Mouse (Mus musculus): ENCODE measurements around the gene Pigm. TPM values are rescaled to one million over a fixed set of nuclear protein-coding genes. Genes with fewer than 3 reads are reported as not detected.

Pigm gene
- polyA plus RNA-seq, 1 experiment from 2014 or later: 12.3 TPM

GRCm38 (mm10) chr1:172390769-172391168 is 14.4 kb downstream of the Pigm start:
- ATAC-seq (replicated peaks; ENCODE audit: insufficient number of reproducible peaks, low FRiP score, low TSS enrichment, low read depth): no peak
- no peaks in the 10 kb centered on the region for H3K4me1 ChIP-seq (ENCODE audit: control insufficient read depth, insufficient read depth, low read length)
- 72% methylated on average over 1 of the region's 1 CpGs for WGBS

DNA sequence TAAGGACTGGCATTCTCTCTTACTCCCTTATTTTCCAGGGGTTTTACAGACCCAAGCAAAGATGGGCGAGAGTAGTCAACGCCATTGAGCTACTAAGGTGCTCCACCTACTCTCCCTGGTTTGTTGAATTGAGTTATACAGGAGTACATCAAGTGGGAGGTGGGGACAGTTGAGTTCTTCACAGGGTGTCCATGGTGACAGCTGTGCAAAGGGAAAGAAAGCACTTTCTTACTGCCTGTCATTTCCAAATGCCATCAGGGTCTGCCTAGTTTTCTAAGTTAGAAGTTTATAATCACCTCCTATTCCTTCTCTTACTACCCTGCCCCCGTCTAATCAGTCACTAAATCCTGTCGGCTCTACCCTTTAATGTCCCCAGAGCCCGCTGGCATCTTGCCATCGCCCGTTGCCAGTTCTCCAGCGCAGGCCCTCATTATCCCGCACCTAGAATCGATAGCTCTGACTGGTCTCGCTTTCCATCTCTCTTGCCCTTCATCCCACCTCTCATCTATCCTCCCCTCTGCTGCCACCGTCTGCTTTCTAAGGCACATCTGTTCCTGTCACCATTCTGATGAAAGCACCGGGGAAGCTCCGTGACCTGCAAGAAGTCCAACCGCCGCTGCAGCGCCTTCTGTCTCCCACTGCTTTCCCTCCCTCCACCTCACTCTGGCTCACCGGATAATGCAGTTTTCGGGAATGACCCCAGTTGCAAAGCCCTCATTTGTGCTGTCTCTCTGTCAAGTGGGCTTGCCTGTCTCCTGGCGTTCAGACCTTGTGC is 15.6 kb downstream of the Pigm start:
- H3K36me3 ChIP-seq (replicated peaks; ENCODE audit: control insufficient read depth, insufficient read depth, low read depth, low read length): no peaks in the 10 kb centered on the region
- H3K4me2 ChIP-seq (ENCODE audit: low read depth, low read length): peak overlapping the region; percentile 13; the same call in 1 of the 2 replicates
- ATAC-seq (replicated peaks; ENCODE audit: insufficient number of reproducible peaks, low FRiP score, low TSS enrichment, low read depth) (no peak), DNase-seq (ENCODE audit: low spot score) (no peak)
- no peaks in the 10 kb centered on the region for H3K4me1 ChIP-seq (ENCODE audit: control insufficient read depth, insufficient read depth, low read length)
- WGBS: 33% methylated on average over 20 of the region's 20 CpGs
- H3K9ac ChIP-seq (replicated peaks; ENCODE audit: low read length): peak overlapping the region; percentile 13; the same call in 1 of the 2 replicates
- H3K27me3 ChIP-seq (ENCODE audit: control insufficient read depth, insufficient read depth, low read length): no peaks in the 10 kb centered on the region
- no peaks in the 10 kb centered on the region for H3K9me3 ChIP-seq (replicated peaks; ENCODE audit: control insufficient read depth, low read length)
- no peak overlapping the region for H3K27ac ChIP-seq (replicated peaks; ENCODE audit: low read depth, low read length)
- H3K4me3 ChIP-seq (ENCODE audit: low read depth, low read length): no peak overlapping the region

More at GRCm38 (mm10) chr1:172390769-172391168, 14.4 kb downstream of the Pigm start:
- no peak overlapping the region for H3K27ac ChIP-seq (replicated peaks; ENCODE audit: low read depth, low read length)
- H3K4me3 ChIP-seq (ENCODE audit: low read depth, low read length): no peak overlapping the region
- no peaks in the 10 kb centered on the region for H3K36me3 ChIP-seq (replicated peaks; ENCODE audit: control insufficient read depth, insufficient read depth, low read depth, low read length)
- DNase-seq (ENCODE audit: low spot score): no peak
- H3K27me3 ChIP-seq (ENCODE audit: control insufficient read depth, insufficient read depth, low read length): no peaks in the 10 kb centered on the region
- H3K9me3 ChIP-seq (replicated peaks; ENCODE audit: control insufficient read depth, low read length): no peaks in the 10 kb centered on the region
- H3K9ac ChIP-seq (replicated peaks; ENCODE audit: low read length): no peak overlapping the region
- H3K4me2 ChIP-seq (ENCODE audit: low read depth, low read length): no peak overlapping the region

DNA sequence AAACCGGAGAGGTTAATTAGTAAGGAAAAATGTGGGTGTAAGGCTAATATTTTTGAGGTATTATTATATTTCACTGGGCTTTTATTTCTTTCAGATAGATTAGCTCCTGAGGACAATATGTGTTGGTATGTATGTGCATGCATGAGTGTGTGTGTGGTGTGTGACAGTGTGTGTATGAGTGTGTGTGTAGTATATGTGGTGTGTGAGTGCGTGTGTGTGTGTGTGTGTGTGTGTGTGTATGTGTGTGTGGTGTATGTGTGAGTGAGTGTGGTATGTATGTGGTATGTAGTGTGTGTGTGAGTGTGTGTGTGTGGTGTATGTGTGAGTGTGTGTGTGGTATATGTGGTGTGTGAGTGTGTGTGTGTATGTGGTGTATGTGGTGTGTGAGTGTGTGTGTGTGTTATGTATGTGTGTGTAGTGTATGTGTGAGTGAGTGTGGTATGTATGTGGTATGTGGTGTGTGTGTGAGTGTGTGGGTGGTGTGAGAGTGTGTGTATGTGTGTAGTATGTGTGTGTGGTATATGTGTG is 16.4 kb downstream of the Pigm start:
- no peak for DNase-seq (ENCODE audit: low spot score)
- Histone ChIP-seq H3K9me3 (replicated peaks; ENCODE audit: control insufficient read depth, low read length) (no peaks in the 10 kb centered on the region), H3K9ac (replicated peaks; ENCODE audit: low read length) (no peak overlapping the region), H3K36me3 (replicated peaks; ENCODE audit: control insufficient read depth, insufficient read depth, low read depth, low read length) (no peaks in the 10 kb centered on the region), H3K27ac (replicated peaks; ENCODE audit: low read depth, low read length) (no peak overlapping the region), H3K4me1 (ENCODE audit: control insufficient read depth, insufficient read depth, low read length) (no peaks in the 10 kb centered on the region), H3K4me3 (ENCODE audit: low read depth, low read length) (no peak overlapping the region), H3K27me3 (ENCODE audit: control insufficient read depth, insufficient read depth, low read length) (no peaks in the 10 kb centered on the region), H3K4me2 (ENCODE audit: low read depth, low read length) (no peak overlapping the region)
- peak; percentile 21; the same call in 1 of the 2 replicates for ATAC-seq (replicated peaks; ENCODE audit: insufficient number of reproducible peaks, low FRiP score, low TSS enrichment, low read depth)
- WGBS: 85% methylated on average over 2 of the region's 2 CpGs

GRCm38 (mm10) chr1:172393739-172394138 is 17.4 kb downstream of the Pigm start:
- Histone ChIP-seq H3K4me2 (ENCODE audit: low read depth, low read length) (no peak overlapping the region), H3K4me3 (ENCODE audit: low read depth, low read length) (no peak overlapping the region), H3K27ac (replicated peaks; ENCODE audit: low read depth, low read length) (no peak overlapping the region), H3K36me3 (replicated peaks; ENCODE audit: control insufficient read depth, insufficient read depth, low read depth, low read length) (no peaks in the 10 kb centered on the region), H3K9ac (replicated peaks; ENCODE audit: low read length) (no peak overlapping the region), H3K4me1 (ENCODE audit: control insufficient read depth, insufficient read depth, low read length) (no peaks in the 10 kb centered on the region), H3K27me3 (ENCODE audit: control insufficient read depth, insufficient read depth, low read length) (no peaks in the 10 kb centered on the region), H3K9me3 (replicated peaks; ENCODE audit: control insufficient read depth, low read length) (no peaks in the 10 kb centered on the region)
- DNase-seq (ENCODE audit: low spot score) (no peak), ATAC-seq (replicated peaks; ENCODE audit: insufficient number of reproducible peaks, low FRiP score, low TSS enrichment, low read depth) (no peak)
- 72% methylated on average over 8 of the region's 8 CpGs for WGBS

GRCm38 (mm10) chr1:172396996-172397752 is 20.8 kb downstream of the Pigm start:
- Histone ChIP-seq H3K9me3 (replicated peaks; ENCODE audit: control insufficient read depth, low read length) (no peaks in the 10 kb centered on the region), H3K4me2 (ENCODE audit: low read depth, low read length) (no peak overlapping the region), H3K36me3 (replicated peaks; ENCODE audit: control insufficient read depth, insufficient read depth, low read depth, low read length) (no peaks in the 10 kb centered on the region), H3K27ac (replicated peaks; ENCODE audit: low read depth, low read length) (no peak overlapping the region), H3K27me3 (ENCODE audit: control insufficient read depth, insufficient read depth, low read length) (no peaks in the 10 kb centered on the region), H3K9ac (replicated peaks; ENCODE audit: low read length) (no peak overlapping the region), H3K4me3 (ENCODE audit: low read depth, low read length) (no peak overlapping the region), H3K4me1 (ENCODE audit: control insufficient read depth, insufficient read depth, low read length) (no peaks in the 10 kb centered on the region)
- WGBS: 50% methylated on average over 9 of the region's 9 CpGs
- DNase-seq (ENCODE audit: low spot score): no peak
- no peak for ATAC-seq (replicated peaks; ENCODE audit: insufficient number of reproducible peaks, low FRiP score, low TSS enrichment, low read depth)

DNA sequence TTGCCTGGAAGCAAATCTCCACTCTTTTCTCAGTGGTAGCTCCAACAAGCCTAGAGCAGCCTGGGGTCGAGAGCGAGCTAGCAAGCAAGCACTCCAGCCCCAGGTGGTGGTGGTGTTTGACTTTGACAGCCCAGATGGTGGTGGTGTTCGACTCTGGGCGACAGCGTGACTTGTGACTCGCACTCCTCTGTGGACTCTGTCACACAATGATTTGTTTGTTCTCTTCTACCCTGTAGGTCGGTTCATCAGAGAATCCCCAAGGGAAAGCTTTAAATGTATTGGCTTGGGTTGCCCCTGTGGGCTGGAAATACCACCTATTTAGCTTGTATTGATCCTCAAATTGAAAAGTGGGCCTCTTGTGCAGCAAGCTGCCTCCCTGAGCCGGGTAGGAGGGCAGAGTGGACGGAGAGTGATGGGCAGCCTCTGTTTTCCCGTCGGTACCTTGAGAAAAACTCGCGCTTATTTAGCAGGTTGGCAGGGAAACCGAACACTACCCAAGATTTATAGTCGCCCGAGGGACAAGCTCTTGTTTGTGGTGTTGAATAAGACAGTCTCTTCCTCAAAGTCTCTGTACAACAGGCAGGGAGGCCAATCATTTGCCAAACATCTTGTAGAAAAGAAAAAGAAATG is 29.8 kb downstream of the Pigm start:
- Histone ChIP-seq H3K36me3 (replicated peaks; ENCODE audit: control insufficient read depth, insufficient read depth, low read depth, low read length) (no peaks in the 10 kb centered on the region), H3K9me3 (replicated peaks; ENCODE audit: control insufficient read depth, low read length) (no peaks in the 10 kb centered on the region), H3K9ac (replicated peaks; ENCODE audit: low read length) (no peak overlapping the region), H3K4me2 (ENCODE audit: low read depth, low read length) (no peak overlapping the region), H3K27me3 (ENCODE audit: control insufficient read depth, insufficient read depth, low read length) (no peaks in the 10 kb centered on the region), H3K4me1 (ENCODE audit: control insufficient read depth, insufficient read depth, low read length) (no peaks in the 10 kb centered on the region), H3K4me3 (ENCODE audit: low read depth, low read length) (no peak overlapping the region), H3K27ac (replicated peaks; ENCODE audit: low read depth, low read length) (no peak overlapping the region)
- no peak for ATAC-seq (replicated peaks; ENCODE audit: insufficient number of reproducible peaks, low FRiP score, low TSS enrichment, low read depth)
- 23% methylated on average over 16 of the region's 16 CpGs for WGBS
- no peak for DNase-seq (ENCODE audit: low spot score)

DNA sequence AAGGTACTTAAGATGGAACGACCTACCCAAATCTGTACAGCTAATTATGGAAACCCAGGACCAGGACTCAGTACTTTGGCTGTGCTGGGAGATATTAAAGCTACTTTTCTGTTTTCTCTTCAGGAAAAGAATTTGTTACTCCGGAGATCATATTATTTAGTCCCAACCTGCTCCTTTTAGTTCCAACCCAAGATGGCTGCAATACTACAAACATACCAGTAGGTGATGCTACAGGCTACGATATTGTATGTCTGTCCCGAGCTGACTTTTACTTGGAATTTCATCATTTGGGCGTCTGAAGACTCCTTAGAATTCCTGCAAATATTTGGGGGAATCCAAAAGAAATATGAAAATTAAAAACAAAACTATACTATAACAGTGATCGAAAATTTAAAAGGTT is 32.6 kb downstream of the Pigm start:
- Histone ChIP-seq H3K4me3 (ENCODE audit: low read depth, low read length) (no peak overlapping the region), H3K27ac (replicated peaks; ENCODE audit: low read depth, low read length) (no peak overlapping the region), H3K4me1 (ENCODE audit: control insufficient read depth, insufficient read depth, low read length) (no peaks in the 10 kb centered on the region), H3K9me3 (replicated peaks; ENCODE audit: control insufficient read depth, low read length) (no peaks in the 10 kb centered on the region), H3K27me3 (ENCODE audit: control insufficient read depth, insufficient read depth, low read length) (no peaks in the 10 kb centered on the region), H3K36me3 (replicated peaks; ENCODE audit: control insufficient read depth, insufficient read depth, low read depth, low read length) (no peaks in the 10 kb centered on the region), H3K9ac (replicated peaks; ENCODE audit: low read length) (no peak overlapping the region), H3K4me2 (ENCODE audit: low read depth, low read length) (no peak overlapping the region)
- ATAC-seq (replicated peaks; ENCODE audit: insufficient number of reproducible peaks, low FRiP score, low TSS enrichment, low read depth) (no peak), DNase-seq (ENCODE audit: low spot score) (peak; percentile 81)
- 9% methylated on average over 6 of the region's 6 CpGs for WGBS

Measured in embryonic facial prominence, embryonic 11.5 days (tissue).